Mouse (Mus musculus): ENCODE data around the gene Apoc1. TPM values are rescaled to one million over a fixed set of nuclear protein-coding genes. Genes with fewer than 3 reads are reported as not detected.
A peak's percentile ranks its signal among the peaks of the same experiment; 100 is the strongest.
"Not testable (repeated sequence)": the region's sequence is repeated elsewhere in the genome, so short reads cannot be mapped to it uniquely, and the experiment has no call there.

The Apoc1 gene
- total RNA-seq, 2 experiments from 2014 or later = 6.1 to 6.8 TPM

DNA sequence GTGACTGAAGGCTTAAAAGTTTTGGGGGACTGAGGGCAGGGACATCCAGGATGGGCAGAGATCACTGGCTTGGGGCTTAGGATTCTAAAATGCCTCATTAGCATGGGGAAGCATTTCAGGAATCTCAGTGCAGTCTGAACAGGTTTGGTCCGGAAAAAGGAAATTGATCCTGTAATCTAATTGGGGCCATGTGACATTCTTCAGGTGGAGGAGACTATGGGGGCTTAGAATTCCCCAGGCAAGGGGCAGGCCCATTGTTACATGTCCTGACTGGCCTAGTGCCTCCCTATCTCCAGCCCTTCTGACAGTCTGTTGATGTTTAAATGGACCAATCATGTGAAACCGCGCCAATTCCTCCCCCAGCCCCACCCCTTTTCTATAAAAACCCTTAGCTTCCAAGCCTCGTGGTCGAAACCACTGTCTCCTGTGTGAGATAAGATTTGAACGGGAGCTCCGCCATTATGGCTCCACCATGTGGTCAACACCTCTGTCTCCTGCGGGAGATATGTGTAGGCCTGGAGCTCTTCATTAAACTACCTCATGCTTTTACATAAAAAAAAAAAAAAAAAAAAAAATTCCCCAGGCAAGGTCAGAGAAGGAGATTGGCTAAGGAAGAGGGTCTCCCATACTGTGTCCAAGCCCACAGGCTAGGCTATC is 5.4 kb downstream of the Apoc1 start:
- DNase-seq (ENCODE audit: low spot score in 2 of 2) = not testable (repeated sequence)

DNA sequence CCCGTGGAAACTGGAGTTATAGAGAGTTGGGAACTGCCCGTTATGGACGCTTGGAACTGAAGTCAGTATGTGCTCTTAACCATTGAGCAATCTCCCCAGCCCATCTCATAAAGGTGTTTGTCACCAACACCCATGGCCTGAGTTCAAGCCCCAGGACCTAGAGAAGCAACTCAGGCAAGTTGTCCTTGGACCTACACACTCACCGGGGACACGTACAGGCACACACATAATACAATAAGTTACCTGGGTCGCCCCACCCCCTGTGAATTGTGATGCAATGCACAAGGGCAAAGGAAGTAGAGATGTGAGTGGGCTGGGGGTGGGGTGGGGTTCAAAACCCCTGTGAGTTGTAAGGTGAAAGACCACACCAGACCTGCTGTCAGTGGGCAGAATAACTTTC is 5.9 kb downstream of the Apoc1 start:
- no peak for DNase-seq (ENCODE audit: low spot score in 2 of 2)

DNA sequence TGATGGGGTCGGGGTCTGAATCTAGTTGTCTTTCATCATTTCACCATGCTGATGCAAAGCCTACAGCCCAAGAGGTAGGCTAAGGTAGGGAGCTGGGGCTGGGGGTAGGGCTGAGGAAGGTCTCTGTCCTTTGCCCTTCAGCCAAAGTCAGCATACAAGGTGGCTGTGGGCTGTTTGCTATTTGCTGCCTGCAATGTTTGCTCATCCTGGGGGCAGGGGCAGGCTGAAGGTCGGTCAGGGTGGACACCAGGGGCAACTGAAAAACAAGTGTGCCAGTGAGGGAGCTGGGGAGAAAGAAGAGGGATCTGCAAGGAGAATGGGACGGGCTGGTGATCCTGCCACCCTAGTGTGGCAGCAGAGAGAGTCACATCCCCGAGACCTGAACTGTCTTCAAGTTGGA is 7.1 kb downstream of the Apoc1 start:
- no peak for DNase-seq (ENCODE audit: low spot score in 2 of 2)

DNA sequence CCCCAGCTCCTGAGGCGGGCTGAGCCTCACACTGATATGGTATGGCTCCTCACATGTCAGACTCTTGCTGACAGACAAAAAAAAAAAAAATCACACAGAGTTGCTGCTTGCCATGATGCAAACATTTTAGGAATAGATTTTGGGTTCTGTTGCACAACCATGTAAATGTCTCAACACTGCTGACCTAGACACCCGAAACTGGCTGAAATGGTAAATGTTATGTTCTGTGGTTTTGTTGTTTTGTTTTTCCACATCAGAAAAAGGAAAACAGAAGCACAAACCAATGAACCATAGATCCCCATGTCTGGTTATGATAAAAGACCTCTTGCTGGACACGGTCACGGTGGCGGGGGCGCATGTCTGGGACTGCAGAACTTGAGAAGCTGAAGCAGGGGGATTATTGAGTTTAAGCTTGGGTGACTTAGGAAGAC is 8.7 kb downstream of the Apoc1 start:
- DNase-seq (ENCODE audit: low spot score in 2 of 2) = no peak

DNA sequence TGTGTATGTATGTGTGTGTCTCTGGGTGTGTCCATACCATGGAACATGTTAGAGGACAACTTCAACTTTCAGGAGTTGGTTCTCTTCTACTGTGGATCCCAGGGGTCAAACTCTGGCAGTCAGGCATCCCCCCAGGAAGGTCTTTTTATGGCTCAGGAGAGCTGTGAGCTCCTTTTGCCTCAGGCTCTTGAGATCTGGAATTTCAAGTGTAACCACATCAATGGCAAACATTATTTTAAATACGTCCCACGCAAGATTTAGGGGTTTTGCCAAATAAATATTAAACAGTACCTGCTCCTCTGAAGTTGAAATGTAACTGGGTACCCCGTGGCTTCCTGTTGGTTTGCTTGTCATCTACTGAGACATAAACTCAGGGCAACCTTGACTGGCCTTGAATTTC is 9.5 kb downstream of the Apoc1 start:
- DNase-seq (ENCODE audit: low spot score in 2 of 2) = no peak

DNA sequence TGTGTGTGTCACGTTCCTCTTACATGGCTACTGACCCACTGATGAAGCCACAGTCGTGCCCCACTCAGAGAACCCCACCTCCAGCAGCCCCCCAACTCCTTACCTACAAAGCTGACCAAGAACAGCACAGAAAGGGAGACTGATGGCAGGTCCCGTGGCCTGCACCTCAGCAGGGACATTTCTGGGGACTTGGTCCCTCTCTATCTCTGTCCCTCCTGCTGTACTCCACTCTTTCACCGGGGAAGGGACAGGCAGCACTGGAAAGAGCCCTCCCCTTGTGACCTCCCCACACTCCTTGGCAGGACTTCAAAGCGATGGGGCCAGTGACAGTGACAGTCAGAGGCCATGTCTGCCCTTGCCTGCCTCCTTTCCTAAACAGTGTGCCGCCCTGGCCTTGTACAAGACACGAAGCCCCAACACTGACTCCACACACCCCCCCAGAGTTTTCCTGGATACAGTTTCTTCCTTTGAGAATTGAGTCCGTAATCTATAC is 11.2 kb downstream of the Apoc1 start, which contains the start of the genes Gm44805 and Apoc4:
Gm44805 (minus strand) TSS at position 222 of the 493 bp plus-strand sequence.
Apoc4 (minus strand) TSS at position 278 of the 493 bp plus-strand sequence.
- DNase-seq (ENCODE audit: low spot score in 2 of 2) = no peak

DNA sequence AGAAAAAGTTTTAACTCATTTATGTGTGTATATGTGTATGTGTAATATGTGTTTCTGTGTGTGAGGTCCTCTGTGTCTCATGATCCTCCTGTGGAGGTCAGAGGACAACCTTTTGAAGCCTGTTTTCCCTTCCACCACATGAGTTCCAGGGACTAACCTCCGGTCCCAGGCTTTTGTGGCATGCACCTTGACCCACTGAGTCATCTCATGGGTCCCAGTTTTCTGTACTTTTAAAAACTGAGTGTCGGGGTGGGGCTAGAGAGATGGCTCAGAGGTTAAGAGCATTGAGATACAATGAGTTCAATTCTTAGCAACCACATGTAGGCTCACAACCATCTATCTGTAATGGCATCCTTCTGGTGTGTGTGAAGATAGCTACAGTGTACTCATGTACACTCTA is 11.8 kb downstream of the Apoc1 start:
- no peak for DNase-seq (ENCODE audit: low spot score in 2 of 2)

DNA sequence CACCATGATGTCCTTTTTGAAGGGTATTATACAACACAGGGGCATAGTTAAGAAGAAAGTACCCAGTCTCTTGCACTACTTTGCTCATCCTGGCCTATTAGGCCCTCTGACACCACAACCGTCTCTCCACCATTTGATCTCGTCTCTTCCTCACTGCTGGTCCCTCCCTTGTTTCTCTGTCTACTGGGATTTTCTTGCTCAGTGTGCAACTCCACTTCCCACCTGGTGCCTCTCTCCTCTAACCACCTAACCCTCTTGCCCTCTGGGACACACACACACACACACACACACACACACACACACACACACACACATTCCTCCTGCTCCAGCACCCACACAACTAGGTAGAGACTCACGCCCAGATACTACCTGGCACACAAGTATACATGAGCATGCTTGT is 13.6 kb downstream of the Apoc1 start:
- no peak for DNase-seq (ENCODE audit: low spot score in 2 of 2)

DNA sequence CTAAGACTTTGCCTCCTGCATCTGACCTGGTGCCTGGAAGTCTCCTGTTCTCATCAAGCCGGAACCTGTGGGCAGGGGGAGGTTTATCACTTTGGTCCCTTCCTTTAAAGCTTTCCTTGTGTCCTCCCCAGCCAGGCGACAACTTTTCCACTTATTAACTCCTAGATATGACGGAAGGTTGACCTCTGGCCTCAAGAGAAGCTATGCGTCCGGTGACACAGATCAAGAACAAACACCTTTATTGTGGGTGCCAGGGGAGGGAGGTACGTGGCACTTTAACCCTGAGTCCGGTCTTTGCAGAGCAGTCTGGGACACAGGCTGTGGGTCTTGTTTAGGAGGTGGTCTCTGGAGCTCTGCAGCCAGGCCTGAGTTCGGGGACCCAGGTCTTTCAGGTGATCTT is 14.6 kb downstream of the Apoc1 start, which contains the start of gene Apoc2:
Apoc2 (minus strand) TSS at position 70 of the 400 bp plus-strand sequence.
- no peak for DNase-seq (ENCODE audit: low spot score in 2 of 2)

DNA sequence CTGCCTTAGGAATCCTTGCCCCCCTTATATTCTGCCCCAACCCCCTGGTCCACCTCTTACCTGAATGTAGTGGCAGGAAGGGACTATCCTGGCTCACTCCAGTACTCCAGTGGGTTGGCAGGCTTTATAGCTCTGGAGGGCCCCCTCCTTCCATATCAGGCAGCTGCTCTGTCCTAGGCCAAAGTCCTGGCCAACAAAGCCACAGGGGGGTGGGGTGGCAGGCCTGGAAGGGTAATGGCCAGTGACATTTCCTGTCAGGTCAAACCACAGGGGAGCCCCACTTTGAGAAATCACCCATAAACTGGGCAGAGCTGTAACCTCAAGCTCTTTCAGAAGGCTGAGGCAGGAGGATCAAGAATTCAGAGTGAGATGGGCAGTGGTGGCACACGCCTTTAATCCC is 15.8 kb downstream of the Apoc1 start:
- DNase-seq (ENCODE audit: low spot score in 2 of 2) = no peak

DNA sequence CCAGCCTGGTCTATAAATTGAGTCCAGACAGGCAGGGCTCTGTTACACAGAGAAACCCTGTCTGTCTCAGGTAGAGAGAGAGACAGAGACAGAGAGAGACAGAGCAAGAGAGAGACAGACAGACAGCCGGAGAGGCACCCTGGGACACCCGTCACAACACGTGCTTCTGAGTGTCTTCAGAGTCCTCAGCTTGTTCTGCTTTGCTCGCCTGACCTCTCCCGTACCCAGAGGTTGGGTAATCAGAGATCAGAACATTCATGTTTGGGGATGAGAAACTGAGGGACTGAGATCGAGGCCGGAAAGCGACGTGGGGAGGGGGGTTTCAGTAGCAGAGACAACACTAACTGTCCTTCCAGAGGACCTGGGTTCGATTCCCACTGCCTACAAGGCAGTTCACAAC is 16.6 kb downstream of the Apoc1 start:
- DNase-seq (ENCODE audit: low spot score in 2 of 2) = no peak

DNA sequence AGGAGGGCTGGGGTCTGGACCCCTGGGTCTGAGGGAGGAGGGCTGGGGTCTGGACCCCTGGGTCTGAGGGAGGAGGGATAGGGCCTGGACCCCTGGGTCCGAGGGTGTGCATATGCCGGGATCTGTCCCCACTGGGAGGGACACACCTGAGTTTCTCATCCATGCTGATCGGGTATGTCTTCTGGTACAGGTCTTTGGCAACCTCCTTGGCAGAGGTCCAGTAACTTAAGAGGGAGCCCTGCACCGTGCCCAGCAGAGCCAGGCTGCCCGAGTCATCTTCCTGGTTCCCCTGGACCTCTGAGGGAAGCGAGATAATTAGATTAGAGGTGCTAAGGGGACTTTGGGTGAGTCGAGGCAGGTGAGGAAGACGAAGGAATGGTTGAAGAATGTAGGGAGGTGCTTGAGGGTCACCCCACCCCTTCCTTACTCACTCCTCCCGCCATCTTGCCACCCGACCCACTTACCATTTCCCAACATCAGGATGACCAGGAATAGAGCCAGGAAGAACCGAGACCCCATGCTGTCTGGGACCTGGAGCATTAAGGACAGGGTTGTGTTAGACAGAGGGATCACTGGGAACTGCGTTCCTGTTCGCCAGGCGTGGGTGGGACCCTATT is 19.3 kb downstream of the Apoc1 start:
- no peak for DNase-seq (ENCODE audit: low spot score in 2 of 2)

DNA sequence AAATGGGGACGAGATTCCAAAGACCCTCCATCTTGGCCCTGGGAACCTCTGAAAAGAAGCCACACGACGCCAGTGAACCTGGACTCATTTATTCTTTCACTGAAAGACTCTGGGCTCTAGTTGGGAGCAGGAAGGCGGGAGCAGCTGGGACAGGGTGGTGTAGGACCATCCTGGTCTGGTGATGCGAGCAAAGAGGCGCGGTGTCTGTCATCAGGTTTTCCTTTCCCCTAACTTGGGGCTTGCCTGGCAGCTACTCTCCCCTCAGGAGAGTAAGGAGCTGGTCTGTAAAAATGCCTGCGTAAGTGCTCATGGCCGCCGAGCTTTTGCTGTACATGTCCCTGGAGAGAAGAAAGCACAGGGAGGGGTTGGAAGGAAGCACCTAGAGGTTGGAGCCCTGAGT is 20.9 kb downstream of the Apoc1 start:
- no peak for DNase-seq (ENCODE audit: low spot score in 2 of 2)

DNA sequence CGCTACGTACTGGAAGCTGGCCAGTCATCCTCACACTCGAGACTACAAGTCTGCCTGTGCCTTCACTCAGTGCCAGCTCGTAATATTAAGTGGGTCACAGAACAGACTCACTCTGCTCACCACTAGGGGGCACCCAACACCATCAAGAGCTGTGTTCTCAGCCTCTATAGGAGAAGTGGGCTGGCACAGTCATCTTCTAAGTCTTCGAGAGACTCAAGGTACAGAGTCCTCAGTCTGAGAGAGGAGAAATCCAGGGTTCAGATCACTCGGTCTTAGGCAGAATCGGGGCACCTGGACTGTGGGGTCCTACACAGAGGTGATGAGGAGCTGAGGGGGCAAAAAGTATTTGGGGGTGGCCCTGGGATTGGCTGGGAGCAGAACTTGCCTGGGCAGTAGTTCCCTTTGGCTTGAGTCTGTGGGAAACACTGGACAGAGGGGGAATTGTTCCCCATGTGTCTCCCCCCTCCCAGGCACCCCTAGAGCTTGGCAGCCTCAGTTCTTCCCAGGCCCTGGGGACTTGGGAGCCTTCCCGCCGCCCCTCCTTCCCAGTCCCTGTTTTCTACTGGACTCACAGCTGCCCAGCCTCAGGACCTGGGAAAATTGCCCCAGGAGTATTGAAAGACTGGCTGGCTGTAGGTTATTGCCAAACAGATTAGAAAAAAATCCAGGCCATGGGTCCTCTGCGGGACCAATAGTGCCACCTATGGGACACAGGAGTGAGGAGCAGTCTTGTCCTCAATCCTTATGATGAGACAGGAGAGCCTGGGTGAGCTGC is 23.3 kb downstream of the Apoc1 start:
- peak; percentile 92 to 97 for DNase-seq (ENCODE audit: low spot score in 2 of 2)

DNA sequence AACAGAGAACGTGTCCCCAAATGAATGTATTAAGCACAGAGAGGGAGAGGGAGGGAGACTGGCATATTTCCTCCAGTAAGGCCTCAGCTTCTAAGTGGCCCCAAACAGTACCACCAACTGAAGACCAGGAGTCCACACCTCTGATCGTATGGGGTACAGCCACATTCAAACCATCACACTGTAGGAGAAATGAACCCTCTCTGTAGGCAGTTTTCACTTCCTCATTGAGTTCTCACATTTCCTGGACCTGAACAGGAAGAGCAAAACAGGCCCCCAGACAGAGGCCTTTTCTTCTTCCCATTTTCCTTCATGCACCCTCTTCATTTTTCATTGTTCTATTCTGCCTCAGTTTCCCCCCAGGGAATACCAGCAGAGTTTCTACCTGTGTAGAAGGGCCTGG is 25.0 kb downstream of the Apoc1 start:
- DNase-seq (ENCODE audit: low spot score in 2 of 2) = no peak

DNA sequence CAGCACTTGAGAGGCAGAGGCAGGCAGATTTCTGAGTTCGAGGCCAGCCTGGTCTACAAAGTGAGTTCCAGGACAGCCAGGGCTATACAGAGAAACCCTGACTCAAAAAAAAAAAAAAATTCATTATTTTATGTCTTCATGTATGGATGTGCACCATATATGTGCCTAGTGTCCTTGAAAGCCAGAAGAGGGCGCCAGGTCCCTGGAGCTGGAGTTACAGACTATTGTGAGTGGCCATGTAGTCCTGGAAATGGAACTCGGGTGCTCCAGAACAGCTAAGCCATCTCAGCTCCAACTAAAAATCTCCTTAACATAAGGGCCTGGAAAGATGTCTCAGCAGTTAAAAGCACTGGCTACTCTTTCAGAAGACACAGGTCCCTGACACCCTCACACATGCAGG is 25.7 kb downstream of the Apoc1 start:
- no peak for DNase-seq (ENCODE audit: low spot score in 2 of 2)

DNA sequence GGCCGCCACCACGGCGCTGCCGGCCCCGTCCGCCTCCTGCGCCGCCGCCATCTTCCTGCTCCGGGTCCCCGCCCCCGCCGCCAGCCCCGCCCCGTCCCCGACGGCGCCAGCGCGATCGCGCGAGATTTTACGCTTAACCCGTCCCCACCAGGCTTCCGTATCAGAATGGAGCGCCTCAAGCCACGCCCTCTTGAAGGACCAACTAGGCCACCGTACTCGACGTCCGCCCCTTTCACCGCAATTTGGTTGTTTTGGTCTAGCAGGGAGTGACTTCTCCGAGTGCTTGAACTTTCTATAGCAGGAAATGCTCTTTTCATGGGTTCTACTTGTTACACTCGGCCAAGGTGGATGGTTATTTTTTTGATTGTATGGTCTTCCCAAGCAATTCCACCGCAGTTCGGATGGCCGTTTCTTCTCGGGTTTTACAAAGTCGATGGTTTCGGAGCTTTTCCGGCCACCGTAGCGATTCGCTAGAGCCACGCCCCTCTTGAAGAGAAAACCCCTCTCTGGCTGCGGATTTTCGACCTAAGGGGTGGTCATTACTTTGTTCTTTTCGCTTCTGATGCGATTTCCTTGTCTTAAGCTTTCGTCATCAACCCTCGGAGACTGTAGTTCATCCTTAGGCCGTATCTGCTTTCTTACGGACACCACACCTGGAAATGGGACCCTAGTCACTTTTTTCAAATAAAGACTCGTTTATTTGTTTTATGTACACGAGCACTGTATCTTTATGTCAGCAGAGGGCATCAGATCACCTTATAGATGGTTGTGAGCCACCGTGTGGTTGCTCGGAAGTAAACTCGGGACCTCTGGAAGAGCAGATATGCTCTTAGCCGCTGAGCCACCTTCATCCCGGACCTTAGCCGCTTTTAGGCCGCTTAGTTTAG is 27.3 kb downstream of the Apoc1 start, which contains the start of gene Clptm1:
Clptm1 (minus strand) TSS at position 79 of the 887 bp plus-strand sequence.
- DNase-seq (ENCODE audit: low spot score in 2 of 2) = peak; percentile 98 to 99

DNA sequence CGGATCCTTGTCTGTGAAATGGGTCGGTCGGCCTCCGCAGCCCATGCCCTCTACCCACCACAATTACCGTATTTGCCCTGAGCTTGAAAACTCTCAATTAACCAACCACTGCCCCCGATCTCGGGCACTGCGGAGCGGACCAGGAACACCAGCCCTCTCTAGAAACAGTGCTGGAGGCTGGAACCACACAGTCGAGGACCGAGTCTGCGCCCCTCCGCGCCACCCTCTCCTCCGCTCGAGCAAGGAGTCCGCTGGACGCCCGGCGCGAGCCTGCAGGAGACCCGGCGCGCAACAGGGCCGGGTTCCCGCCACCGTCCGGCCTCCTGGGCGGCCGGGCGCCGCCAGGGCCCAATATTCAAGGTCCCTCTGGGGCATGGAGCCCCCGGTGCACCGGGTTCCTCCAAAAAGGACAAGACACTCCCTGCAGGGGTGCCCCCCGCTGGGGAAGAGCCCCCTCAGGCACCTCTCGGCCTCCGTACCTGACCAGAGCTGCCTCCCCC is 28.0 kb downstream of the Apoc1 start:
- no peak for DNase-seq (ENCODE audit: low spot score in 2 of 2)

DNA sequence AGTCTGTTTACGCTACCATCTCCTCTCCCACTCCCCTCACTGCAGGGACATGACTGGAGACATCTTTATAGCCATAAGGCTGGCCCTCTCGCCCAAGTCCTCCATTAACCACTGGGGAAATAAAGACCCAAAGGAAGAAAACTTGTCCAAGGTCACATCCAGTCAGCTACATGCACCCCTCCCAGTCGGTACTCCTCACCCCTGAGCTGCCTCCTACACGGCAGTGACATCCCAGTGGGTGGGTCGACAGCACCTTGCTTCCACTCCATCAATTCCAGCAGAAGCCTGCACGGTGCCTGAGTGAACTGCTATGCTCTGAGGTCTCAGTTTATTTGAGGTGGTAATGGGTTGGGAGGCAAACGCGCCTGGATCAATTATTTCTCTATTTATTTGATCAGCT is 28.5 kb downstream of the Apoc1 start:
- DNase-seq (ENCODE audit: low spot score in 2 of 2) = no peak

DNA sequence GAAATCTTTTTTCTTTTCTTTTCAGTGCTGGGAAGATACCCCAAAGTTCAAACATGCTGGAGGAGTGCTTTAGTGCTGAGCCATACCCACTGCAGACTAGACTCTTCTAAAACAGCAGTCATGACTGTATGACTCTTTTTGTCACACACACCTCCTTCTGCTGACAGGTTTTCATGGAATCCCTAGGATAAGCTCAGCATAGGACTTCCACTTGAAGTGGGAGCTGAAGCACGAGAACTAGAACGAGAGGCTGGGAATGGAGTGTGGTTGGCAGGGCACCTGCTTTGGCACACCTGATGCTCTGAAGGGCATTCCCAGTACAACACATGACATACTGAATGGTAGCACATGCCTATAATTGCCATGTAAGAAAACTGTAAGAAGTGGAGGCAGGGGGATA is 39.8 kb downstream of the Apoc1 start:
- no peak for DNase-seq (ENCODE audit: low spot score in 2 of 2)

Data from layer of hippocampus, postnatal 14 days (tissue).